Mouse (Mus musculus) embryonic facial prominence, embryonic 11.5 days (tissue): Measurements from ENCODE around the gene Slc25a12. TPM values are rescaled to one million over a fixed set of nuclear protein-coding genes. Genes with fewer than 3 reads are reported as not detected.
A peak's percentile ranks its signal among the peaks of the same experiment; 100 is the strongest.

Source experiments
- ATAC-seq: fragments of 200-750 bp; cut with Nextera tagmentation; replicated peaks from 2 replicates; pipeline ENCODE4 v1.8.0; 2017; ENCODE audit warnings: low read depth; ENCODE audit not compliant: insufficient number of reproducible peaks, low FRiP score, low TSS enrichment
- DNase-seq: peaks from one replicate; pipeline ENCODE4 v3.0.0-alpha.2; 2015; ENCODE audit warnings: low spot score
- H3K27ac ChIP-seq: fragments of 300-500 bp; sonication (generic); replicated peaks from 2 replicates; pipeline ENCODE4 v1.5.1; 2014; ENCODE audit warnings: mild to moderate bottlenecking, low read depth, low read length, control low read depth
- H3K27me3 ChIP-seq: fragments of 300-500 bp; sonication (generic); 2 replicates; pipeline ENCODE4 v1.6.1; 2014; ENCODE audit warnings: mild to moderate bottlenecking, low read length, moderate library complexity, mixed read lengths; ENCODE audit not compliant: control insufficient read depth, insufficient read depth
- H3K36me3 ChIP-seq: fragments of 300-500 bp; sonication (generic); replicated peaks from 2 replicates; pipeline ENCODE4 v1.6.1; 2014; ENCODE audit warnings: low read depth, mild to moderate bottlenecking, low read length, moderate library complexity, mixed read lengths; ENCODE audit not compliant: control insufficient read depth, insufficient read depth
- H3K4me1 ChIP-seq: fragments of 300-500 bp; sonication (generic); 2 replicates; pipeline ENCODE4 v1.6.1; 2014; ENCODE audit warnings: low read length, mixed read lengths; ENCODE audit not compliant: control insufficient read depth, insufficient read depth
- H3K4me2 ChIP-seq: fragments of 300-500 bp; sonication (generic); 2 replicates; pipeline ENCODE4 v1.6.1; 2014; ENCODE audit warnings: low read depth, mild to moderate bottlenecking, control low read depth, low read length, moderate library complexity
- H3K4me3 ChIP-seq: fragments of 300-500 bp; sonication (generic); 2 replicates; pipeline ENCODE4 v1.5.1; 2014; ENCODE audit warnings: low read depth, low read length, control low read depth
- H3K9ac ChIP-seq: fragments of 300-500 bp; sonication (generic); replicated peaks from 2 replicates; pipeline ENCODE4 v1.6.1; 2014; ENCODE audit warnings: mild to moderate bottlenecking, control low read depth, low read length
- H3K9me3 ChIP-seq: fragments of 300-500 bp; sonication (generic); replicated peaks from 2 replicates; pipeline ENCODE4 v1.6.1; 2016; ENCODE audit warnings: mild to moderate bottlenecking, low read length, inconsistent platforms, mixed read lengths; ENCODE audit not compliant: control insufficient read depth
- WGBS: fragments of 180-500 bp; shearing (Covaris S2); extraction: QIAGEN DNeasy Blood & Tissue Kit; methylation state at CpG from one replicate; pipeline ENCODE4 v1.1.7; 2014; 5-methylcytosine and 5-hydroxymethylcytosine counted together
- polyA plus RNA-seq: library from polyadenylated mRNA; unstranded; fragments of >200 nt; fragmentation: Nextera tagmentation; extraction: Ambion mirVana; gene quantifications from 2 replicates; pipeline ENCODE4 v1.2.1, GENCODE M21; 2014

Slc25a12 gene
- polyA plus RNA-seq, 1 experiment from 2014 or later, result 43.9 TPM

GRCm38 (mm10) chr2:71242180-71242579 is 125.4 kb downstream of the Slc25a12 start:
- 83% methylated on average over 3 of the region's 3 CpGs for WGBS
- ATAC-seq (no peak), DNase-seq (no peak)
- Histone ChIP-seq H3K4me1 (no peaks in the 10 kb centered on the region), H3K4me2 (no peak overlapping the region), H3K4me3 (no peak overlapping the region), H3K9ac (no peak overlapping the region), H3K36me3 (no peaks in the 10 kb centered on the region; the same call in 1 of the 2 replicates), H3K9me3 (no peaks in the 10 kb centered on the region), H3K27ac (no peak overlapping the region), H3K27me3 (no peaks in the 10 kb centered on the region)

GRCm38 (mm10) chr2:71241505-71241904 is 126.0 kb downstream of the Slc25a12 start:
- no peak for DNase-seq
- Histone ChIP-seq H3K4me3 (no peak overlapping the region), H3K9me3 (no peaks in the 10 kb centered on the region), H3K27ac (no peak overlapping the region), H3K36me3 (no peaks in the 10 kb centered on the region; the same call in 1 of the 2 replicates), H3K4me1 (no peaks in the 10 kb centered on the region), H3K9ac (no peak overlapping the region), H3K27me3 (no peaks in the 10 kb centered on the region), H3K4me2 (no peak overlapping the region)
- ATAC-seq, result no peak
- WGBS, result 94% methylated on average over 2 of the region's 2 CpGs

- H3K4me2 ChIP-seq, result no peak overlapping the region
- no peaks in the 10 kb centered on the region for H3K27me3 ChIP-seq
- H3K4me1 ChIP-seq, result no peaks in the 10 kb centered on the region
- H3K9me3 ChIP-seq, result no peaks in the 10 kb centered on the region
- H3K9ac ChIP-seq, result no peak overlapping the region
- WGBS, result 95% methylated on average over 6 of the region's 6 CpGs
- ATAC-seq (no peak), DNase-seq (no peak)
- peaks cover 3% of the 10 kb centered on the region for H3K36me3 ChIP-seq
- no peak overlapping the region for H3K27ac ChIP-seq
- H3K4me3 ChIP-seq, result no peak overlapping the region
Measured at GRCm38 (mm10) chr2:71236009-71236408, 131.5 kb downstream of the Slc25a12 start.

- no peak overlapping the region for H3K9ac ChIP-seq
- no peak for DNase-seq
- peaks cover 3% of the 10 kb centered on the region for H3K36me3 ChIP-seq
- no peak for ATAC-seq
- no peaks in the 10 kb centered on the region for H3K4me1 ChIP-seq
- H3K4me3 ChIP-seq, result no peak overlapping the region
- no peaks in the 10 kb centered on the region for H3K27me3 ChIP-seq
- no peaks in the 10 kb centered on the region for H3K9me3 ChIP-seq
- 94% methylated on average over 4 of the region's 4 CpGs for WGBS
- H3K4me2 ChIP-seq, result no peak overlapping the region
- H3K27ac ChIP-seq, result no peak overlapping the region
Measured at GRCm38 (mm10) chr2:71235420-71235819, 132.1 kb downstream of the Slc25a12 start.

GRCm38 (mm10) chr2:71232976-71233375 is 134.6 kb downstream of the Slc25a12 start:
- Histone ChIP-seq H3K27ac (no peak overlapping the region), H3K27me3 (no peaks in the 10 kb centered on the region), H3K9ac (no peak overlapping the region), H3K36me3 (peaks cover 3% of the 10 kb centered on the region), H3K4me3 (no peak overlapping the region), H3K4me2 (no peak overlapping the region), H3K4me1 (no peaks in the 10 kb centered on the region), H3K9me3 (no peaks in the 10 kb centered on the region)
- WGBS, result 83% methylated on average over 2 of the region's 2 CpGs
- DNase-seq (no peak), ATAC-seq (no peak)

GRCm38 (mm10) chr2:71231951-71232350 is 135.6 kb downstream of the Slc25a12 start:
- Histone ChIP-seq H3K9ac (no peak overlapping the region), H3K4me3 (no peak overlapping the region), H3K27ac (no peak overlapping the region), H3K9me3 (no peaks in the 10 kb centered on the region), H3K27me3 (no peaks in the 10 kb centered on the region), H3K36me3 (peaks cover 3% of the 10 kb centered on the region; the same call in 1 of the 2 replicates), H3K4me1 (no peaks in the 10 kb centered on the region), H3K4me2 (no peak overlapping the region)
- WGBS, result 90% methylated on average over 5 of the region's 5 CpGs
- ATAC-seq (no peak), DNase-seq (no peak)

GRCm38 (mm10) chr2:71229603-71230002 is 137.9 kb downstream of the Slc25a12 start:
- H3K27me3 ChIP-seq, result no peaks in the 10 kb centered on the region
- ATAC-seq, result no peak
- no peak overlapping the region for H3K4me2 ChIP-seq
- no peak overlapping the region for H3K4me3 ChIP-seq
- no peak overlapping the region for H3K27ac ChIP-seq
- H3K4me1 ChIP-seq, result no peaks in the 10 kb centered on the region
- DNase-seq, result no peak
- no peaks in the 10 kb centered on the region for H3K9me3 ChIP-seq
- 97% methylated on average over 1 of the region's 1 CpGs for WGBS
- H3K9ac ChIP-seq, result no peak overlapping the region
- H3K36me3 ChIP-seq, result no peaks in the 10 kb centered on the region

GRCm38 (mm10) chr2:71227398-71227797 is 140.2 kb downstream of the Slc25a12 start:
- DNase-seq (peak; percentile 26), ATAC-seq (no peak)
- Histone ChIP-seq H3K4me3 (no peak overlapping the region), H3K9me3 (no peaks in the 10 kb centered on the region), H3K4me2 (no peak overlapping the region), H3K9ac (no peak overlapping the region), H3K4me1 (no peaks in the 10 kb centered on the region), H3K36me3 (peaks cover 9% of the 10 kb centered on the region), H3K27ac (no peak overlapping the region), H3K27me3 (no peaks in the 10 kb centered on the region)
- WGBS, result 68% methylated on average over 1 of the region's 1 CpGs
